In genomic region chr11:103362521-103363181, GRCm38 (mm10) we compare ENCODE assay signal across 8 mouse cellular contexts. TPM values are rescaled to one million over a fixed set of nuclear protein-coding genes. Genes with fewer than 3 reads are reported as not detected.
DNase-seq lines count a peak whose midpoint lies in the region; ATAC-seq and TF ChIP-seq lines count a peak whose summit lies in the region.

No protein-coding gene starts in this region.

- H3K36me3 ChIP-seq in embryonic facial prominence, embryonic 10.5 days (replicated peaks) = peaks cover 22% of the 10 kb centered on the region
- H3K36me3 ChIP-seq in hindbrain, embryonic 16.5 days (ENCODE audit: control insufficient read depth, insufficient read depth, low read length) = peaks cover 3% of the 10 kb centered on the region; the same call in 1 of the 2 replicates
- peaks cover 22% of the 10 kb centered on the region for H3K36me3 ChIP-seq in macrophage (ENCODE audit: inconsistent target)

- peaks cover 86% of the 10 kb centered on the region for H3K27me3 ChIP-seq in embryonic facial prominence, embryonic 10.5 days (replicated peaks; ENCODE audit: low read depth, poor library complexity, severe bottlenecking)
- peaks cover 58% of the 10 kb centered on the region for H3K27me3 ChIP-seq in hindbrain, embryonic 16.5 days (replicated peaks; ENCODE audit: control insufficient read depth, insufficient read depth, low read length)

- peaks cover 13% of the 10 kb centered on the region; the same call in 1 of the 2 replicates for H3K79me2 ChIP-seq in macrophage (ENCODE audit: inconsistent target)

- WGBS in lung, adult 2 months = 2% methylated on average over 33 of the region's 33 CpGs
- WGBS in embryonic facial prominence, embryonic 10.5 days = under 1% methylated on average over 33 of the region's 33 CpGs
- under 1% methylated on average over 32 of the region's 33 CpGs for WGBS in hindbrain, embryonic 16.5 days
- 4% methylated on average over 33 of the region's 33 CpGs for WGBS in macrophage (ENCODE audit: missing documents)

- H3K4me3 ChIP-seq in lung, adult 2 months (replicated peaks; ENCODE audit: extremely low read depth, low read depth, low read length) = peak overlapping the region; percentile 73
- H3K4me3 ChIP-seq in embryonic facial prominence, embryonic 10.5 days = peak overlapping the region; percentile 68
- peak overlapping the region; percentile 40 for H3K4me3 ChIP-seq in hindbrain, embryonic 16.5 days (ENCODE audit: low read length)
- H3K4me3 ChIP-seq in macrophage (ENCODE audit: inconsistent target) = peak overlapping the region; percentile 56

- ATAC-seq in hindbrain, embryonic 16.5 days = no peak

- DNase-seq in lung, adult 2 months = peak; percentile 82
- no peak for DNase-seq in lung, postnatal 25 days (ENCODE audit: low spot score)
- peak; percentile 59 for DNase-seq in embryonic facial prominence, embryonic 10.5 days (ENCODE audit: low spot score)
- no peak for DNase-seq in left cerebral cortex, adult 11 months (ENCODE audit: low spot score)
- no peak for DNase-seq in left cerebral cortex, postnatal 4 days
- no peak for DNase-seq in frontal cortex, postnatal 25 days (ENCODE audit: low spot score in 2 of 2)

- no peak for TF ChIP-seq CTCF in lung, adult 2 months (IDR thresholded peaks at IDR 0.05; ENCODE audit: insufficient read depth, low read length)

- H3K9me3 ChIP-seq in embryonic facial prominence, embryonic 10.5 days = no peaks in the 10 kb centered on the region
- no peaks in the 10 kb centered on the region for H3K9me3 ChIP-seq in hindbrain, embryonic 16.5 days (ENCODE audit: control insufficient read depth, low read length)

- intact Hi-C loops in left cerebral cortex, postnatal 4 days (cut with DNase I) = no loop called here

- peaks cover 40% of the 10 kb centered on the region for H3K4me1 ChIP-seq in lung, adult 2 months (ENCODE audit: control insufficient read depth, insufficient read depth, low read length)
- peaks cover 62% of the 10 kb centered on the region for H3K4me1 ChIP-seq in embryonic facial prominence, embryonic 10.5 days
- peaks cover 28% of the 10 kb centered on the region for H3K4me1 ChIP-seq in hindbrain, embryonic 16.5 days (ENCODE audit: control insufficient read depth, insufficient read depth, low read depth, low read length)

- TF ChIP-seq POLR2A in lung, adult 2 months (IDR thresholded peaks at IDR 0.05; ENCODE audit: borderline replicate concordance, extremely low read depth, low read depth, low read length) = peak; percentile 14; the same call in 1 of the 2 replicates

- H3K4me2 ChIP-seq in hindbrain, embryonic 16.5 days (ENCODE audit: low read length) = peak overlapping the region; percentile 72

- H3K27ac ChIP-seq in embryonic facial prominence, embryonic 10.5 days (replicated peaks) = peak overlapping the region; percentile 80
- H3K27ac ChIP-seq in hindbrain, embryonic 16.5 days (ENCODE audit: low read depth, low read length) = peak overlapping the region; percentile 25
- peak overlapping the region; percentile 68 for H3K27ac ChIP-seq in macrophage

- peak overlapping the region; percentile 53 for H3K9ac ChIP-seq in hindbrain, embryonic 16.5 days (ENCODE audit: low read depth, low read length)

RNA-seq across cellular contexts. Expression of gene Arhgap27, which starts 0.8 kb away (rescaled TPM):
- 71.4 and 83.7 TPM in 2 replicates for polyA plus RNA-seq in lung, adult 2 months (2012; rRNA removed)
- polyA plus RNA-seq in embryonic facial prominence, embryonic 10.5 days (2016; fragmentation: Nextera tagmentation; extraction: Ambion mirVana) = 5.3 and 5.8 TPM in 2 replicates
- 4.8 and 5.6 TPM in 2 replicates for polyA plus RNA-seq in hindbrain, embryonic 16.5 days (2015; fragmentation: Nextera tagmentation; extraction: Ambion mirVana)
- total RNA-seq in macrophage (2018; cell fraction: chromatin; rRNA removed) = 100 to 1,000 TPM in 1 of 26 experiments, 10 to 100 TPM in 22, 1 to 10 TPM in 3; 6.1 to 113 (median 35.5) TPM
- total RNA-seq in macrophage (2018; cell fraction: cytosol; rRNA removed) = 10 to 100 TPM in 13 of 26 experiments, 1 to 10 TPM in 13; 2.3 to 28.4 (median 11.2) TPM
- total RNA-seq in macrophage (2018; cell fraction: nucleus; rRNA removed) = 10 to 100 TPM in 22 of 26 experiments, 1 to 10 TPM in 4; 5.9 to 75.3 (median 23.3) TPM
- 3.7 to 16.2 TPM (median 6.5 TPM) in 3 replicates for polyA plus RNA-seq in macrophage (2018)
- 1 to 10 TPM; 4.7 to 5.1 TPM for total RNA-seq in left cerebral cortex, postnatal 4 days (2021)

RNA-seq across cellular contexts. Expression of gene Plekhm1, which starts 49.8 kb away (rescaled TPM):
- polyA plus RNA-seq in lung, adult 2 months (2012; rRNA removed) = 23.9 and 28.0 TPM in 2 replicates
- polyA plus RNA-seq in embryonic facial prominence, embryonic 10.5 days (2016; fragmentation: Nextera tagmentation; extraction: Ambion mirVana) = 8.1 and 8.9 TPM in 2 replicates
- polyA plus RNA-seq in hindbrain, embryonic 16.5 days (2015; fragmentation: Nextera tagmentation; extraction: Ambion mirVana) = 7.2 and 9.6 TPM in 2 replicates
- total RNA-seq in macrophage (2018; cell fraction: chromatin; rRNA removed) = 100 to 1,000 TPM in 12 of 26 experiments, 10 to 100 TPM in 14; 24.8 to 273 (median 87.3) TPM
- 100 to 1,000 TPM in 8 of 26 experiments, 10 to 100 TPM in 18; 29.1 to 127 (median 87.0) TPM for total RNA-seq in macrophage (2018; cell fraction: cytosol; rRNA removed)
- total RNA-seq in macrophage (2018; cell fraction: nucleus; rRNA removed) = 100 to 1,000 TPM in 13 of 26 experiments, 10 to 100 TPM in 13; 32.5 to 241 (median 99.4) TPM
- 55.1 to 87.8 TPM (median 77.5 TPM) in 3 replicates for polyA plus RNA-seq in macrophage (2018)
- total RNA-seq in left cerebral cortex, postnatal 4 days (2021) = 10 to 100 TPM; 13.8 to 14.8 TPM

Comparison
In these comparisons a context has a peak if more than half of its experiments do, and no peak if none do; other contexts are left out.
1. DNase-seq: peak in lung, adult 2 months (single experiment) and embryonic facial prominence, embryonic 10.5 days (single experiment); none in lung, postnatal 25 days (single experiment), left cerebral cortex, adult 11 months (single experiment), left cerebral cortex, postnatal 4 days (single experiment) and frontal cortex, postnatal 25 days (0 of 2).
2. H3K27ac ChIP-seq: peak in every context shown above with its lines; median percentile 80 in embryonic facial prominence, embryonic 10.5 days; 68 in macrophage; 25 in hindbrain, embryonic 16.5 days.
3. Peak in every context shown above with its lines, with median percentiles within 50 percentile points of each other: H3K4me3 ChIP-seq.